Mouse (Mus musculus): ENCODE measurements at regions not wholly inside any gene's neighbourhood (a gene's known extent, or its start where the extent isn't known, plus 50 kb on each side); places are given as distances from the start of the nearest gene placed in this dataset.

DNA sequence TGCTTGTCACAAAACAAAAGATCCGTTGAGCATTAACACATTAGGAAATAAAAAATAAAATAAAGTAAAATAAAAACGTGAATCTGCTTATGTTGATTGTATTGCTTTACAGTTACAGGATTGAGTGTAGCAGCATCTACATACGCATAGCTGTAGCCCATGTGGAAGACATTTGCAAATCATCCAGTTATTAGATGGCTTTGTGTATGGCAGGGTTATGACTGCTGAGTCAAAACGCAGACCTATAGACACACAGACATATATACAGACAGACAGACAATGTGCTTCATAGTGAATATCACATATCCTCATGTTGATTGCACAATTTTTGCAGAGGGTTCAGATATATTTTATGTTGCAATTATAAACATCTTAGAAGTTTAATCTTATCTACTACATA is 64.5 kb downstream of the Gm11146 start:
- H3K27ac ChIP-seq (ENCODE audit: insufficient read depth, low read length) = no peak overlapping the region
- TF ChIP-seq POLR2A (IDR thresholded peaks at IDR 0.05; ENCODE audit: borderline replicate concordance, insufficient read depth, low read length) (no peak), CTCF (IDR thresholded peaks at IDR 0.05; ENCODE audit: borderline replicate concordance, insufficient read depth, low read depth, low read length) (no peak)
- WGBS = 69% methylated on average over 4 of the region's 4 CpGs
- no peaks in the 10 kb centered on the region for H3K4me1 ChIP-seq (ENCODE audit: control insufficient read depth, insufficient read depth, low read length)
- DNase-seq = no peak
- H3K4me3 ChIP-seq (replicated peaks; ENCODE audit: insufficient read depth, low read depth, low read length) = peak overlapping the region; percentile 67
- no peaks in the 10 kb centered on the region for H3K27me3 ChIP-seq (ENCODE audit: control insufficient read depth, insufficient read depth, low read length)

DNA sequence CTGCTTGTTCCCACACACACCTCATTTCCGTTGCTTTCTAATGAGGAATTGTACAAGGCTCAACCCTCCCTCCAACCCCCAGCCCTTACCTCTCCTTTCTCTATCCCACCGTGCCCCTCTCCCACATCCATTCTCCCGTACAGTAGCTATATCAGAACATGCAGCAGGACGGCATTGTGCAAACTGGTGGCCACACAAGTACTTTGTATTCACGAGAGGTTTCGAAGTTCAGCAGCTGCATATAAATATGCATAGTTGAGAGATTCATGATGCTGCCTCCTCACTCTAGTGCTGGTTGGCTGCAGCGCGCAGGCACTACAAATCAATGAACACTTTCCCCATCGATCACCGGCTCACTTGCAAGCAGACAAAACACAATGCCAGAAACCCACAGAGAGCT is 65.1 kb downstream of the Gm11146 start:
- no peaks in the 10 kb centered on the region for H3K4me1 ChIP-seq (ENCODE audit: control insufficient read depth, insufficient read depth, low read length)
- TF ChIP-seq CTCF (IDR thresholded peaks at IDR 0.05; ENCODE audit: borderline replicate concordance, insufficient read depth, low read depth, low read length) (no peak), POLR2A (IDR thresholded peaks at IDR 0.05; ENCODE audit: borderline replicate concordance, insufficient read depth, low read length) (no peak)
- whole genome bisulfite sequencing = 10% methylated on average over 10 of the region's 10 CpGs
- H3K27ac ChIP-seq (ENCODE audit: insufficient read depth, low read length) = no peak overlapping the region
- H3K4me3 ChIP-seq (replicated peaks; ENCODE audit: insufficient read depth, low read depth, low read length) = peak overlapping the region; percentile 67
- peak; percentile 23 to 46 for DNase-seq
- H3K27me3 ChIP-seq (ENCODE audit: control insufficient read depth, insufficient read depth, low read length) = no peaks in the 10 kb centered on the region

- TF ChIP-seq CTCF (IDR thresholded peaks at IDR 0.05; ENCODE audit: borderline replicate concordance, insufficient read depth, low read depth, low read length) = no peak
- TF ChIP-seq POLR2A (IDR thresholded peaks at IDR 0.05; ENCODE audit: borderline replicate concordance, insufficient read depth, low read length) = no peak
- Histone ChIP-seq H3K4me1 (ENCODE audit: control insufficient read depth, insufficient read depth, low read length) (no peaks in the 10 kb centered on the region), H3K27ac (ENCODE audit: insufficient read depth, low read length) (no peak overlapping the region), H3K27me3 (ENCODE audit: control insufficient read depth, insufficient read depth, low read length) (no peaks in the 10 kb centered on the region), H3K4me3 (replicated peaks; ENCODE audit: insufficient read depth, low read depth, low read length) (peak overlapping the region; percentile 67)
- peak in 1 of 2 experiments; percentile 15 for DNase-seq
- WGBS = 12% methylated on average over 6 of the region's 6 CpGs
Observed at GRCm38 (mm10) chr16:77536314-77536713, 65.6 kb downstream of the Gm11146 start.

DNA sequence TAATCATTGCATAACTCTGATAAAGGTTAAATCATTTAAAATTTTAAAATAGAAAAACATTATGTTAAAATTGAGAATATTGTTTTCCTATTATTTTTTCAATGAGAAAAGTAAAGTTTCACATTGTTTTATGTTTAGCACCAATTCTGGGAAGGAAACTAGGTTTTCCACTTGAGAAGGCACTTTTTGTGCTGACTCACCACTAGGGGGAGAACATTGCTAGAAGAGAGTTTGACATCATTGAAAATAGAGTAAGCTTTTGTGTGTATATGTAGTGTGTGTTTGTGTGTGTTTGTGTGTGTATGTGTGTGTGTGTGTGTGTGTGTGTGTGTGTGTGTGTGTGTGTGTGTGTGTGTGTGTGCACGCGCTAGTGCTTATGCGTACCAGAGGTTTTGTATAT is 66.9 kb downstream of the Gm11146 start:
- H3K4me3 ChIP-seq (replicated peaks; ENCODE audit: insufficient read depth, low read depth, low read length) = no peak overlapping the region
- H3K27ac ChIP-seq (ENCODE audit: insufficient read depth, low read length) = no peak overlapping the region
- 95% methylated on average over 3 of the region's 3 CpGs for WGBS
- no peaks in the 10 kb centered on the region for H3K27me3 ChIP-seq (ENCODE audit: control insufficient read depth, insufficient read depth, low read length)
- peak in 1 of 2 experiments; percentile 34 for DNase-seq
- TF ChIP-seq CTCF (IDR thresholded peaks at IDR 0.05; ENCODE audit: borderline replicate concordance, insufficient read depth, low read depth, low read length) (0 out of 2 replicates have a peak, but pooled peaks have one; percentile 23), POLR2A (IDR thresholded peaks at IDR 0.05; ENCODE audit: borderline replicate concordance, insufficient read depth, low read length) (no peak)
- no peaks in the 10 kb centered on the region for H3K4me1 ChIP-seq (ENCODE audit: control insufficient read depth, insufficient read depth, low read length)

DNA sequence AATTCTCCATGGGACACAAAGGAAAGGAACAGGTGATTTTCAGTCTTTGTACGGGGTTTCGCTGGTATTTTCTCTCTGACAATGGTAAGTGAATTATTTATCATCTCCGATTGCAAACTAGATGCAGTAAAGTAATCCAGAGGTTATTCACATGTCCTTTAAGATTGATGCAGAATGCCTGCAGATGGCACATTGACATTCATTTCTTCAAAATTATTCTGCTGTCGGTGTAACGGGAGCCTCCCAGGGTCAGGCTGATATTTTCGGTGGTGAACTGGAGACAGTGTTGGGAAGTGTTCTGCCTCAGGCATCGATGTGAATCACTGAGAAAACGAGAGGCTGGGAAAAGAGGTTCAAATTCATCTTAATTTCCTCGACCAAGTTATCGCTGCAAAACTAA is 70.3 kb downstream of the Gm11146 start:
- Histone ChIP-seq H3K27me3 (ENCODE audit: control insufficient read depth, insufficient read depth, low read length) (no peaks in the 10 kb centered on the region), H3K4me3 (replicated peaks; ENCODE audit: insufficient read depth, low read depth, low read length) (no peak overlapping the region), H3K4me1 (ENCODE audit: control insufficient read depth, insufficient read depth, low read length) (no peaks in the 10 kb centered on the region), H3K27ac (ENCODE audit: insufficient read depth, low read length) (no peak overlapping the region)
- TF ChIP-seq POLR2A (IDR thresholded peaks at IDR 0.05; ENCODE audit: borderline replicate concordance, insufficient read depth, low read length) (no peak), CTCF (IDR thresholded peaks at IDR 0.05; ENCODE audit: borderline replicate concordance, insufficient read depth, low read depth, low read length) (no peak)
- 88% methylated on average over 10 of the region's 10 CpGs for WGBS
- no peak for DNase-seq

DNA sequence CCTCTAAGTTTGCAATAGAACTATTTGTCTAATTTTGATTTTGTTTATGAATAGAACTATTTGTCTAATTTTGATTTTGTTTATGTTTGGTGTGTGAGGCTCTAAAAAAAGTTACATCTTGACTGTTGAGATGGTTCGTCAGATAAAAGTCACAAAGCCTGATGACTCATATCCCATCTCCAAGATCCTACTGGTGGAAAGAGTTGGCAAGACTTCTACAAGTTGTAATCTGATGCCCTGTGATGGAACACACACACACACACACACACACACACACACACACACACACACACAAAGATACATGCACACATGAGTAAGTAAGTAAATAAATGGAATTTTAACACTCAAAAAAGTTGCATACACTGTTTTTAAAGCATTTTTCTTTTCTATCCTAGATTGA is 73.9 kb downstream of the Gm11146 start:
- Histone ChIP-seq H3K27me3 (ENCODE audit: control insufficient read depth, insufficient read depth, low read length) (no peaks in the 10 kb centered on the region), H3K4me1 (ENCODE audit: control insufficient read depth, insufficient read depth, low read length) (no peaks in the 10 kb centered on the region), H3K27ac (ENCODE audit: insufficient read depth, low read length) (no peak overlapping the region), H3K4me3 (replicated peaks; ENCODE audit: insufficient read depth, low read depth, low read length) (no peak overlapping the region)
- no peak for TF ChIP-seq CTCF (IDR thresholded peaks at IDR 0.05; ENCODE audit: borderline replicate concordance, insufficient read depth, low read depth, low read length)
- TF ChIP-seq POLR2A (IDR thresholded peaks at IDR 0.05; ENCODE audit: borderline replicate concordance, insufficient read depth, low read length) = no peak
- WGBS = 64% methylated on average over 1 of the region's 1 CpGs
- no peak for DNase-seq

DNA sequence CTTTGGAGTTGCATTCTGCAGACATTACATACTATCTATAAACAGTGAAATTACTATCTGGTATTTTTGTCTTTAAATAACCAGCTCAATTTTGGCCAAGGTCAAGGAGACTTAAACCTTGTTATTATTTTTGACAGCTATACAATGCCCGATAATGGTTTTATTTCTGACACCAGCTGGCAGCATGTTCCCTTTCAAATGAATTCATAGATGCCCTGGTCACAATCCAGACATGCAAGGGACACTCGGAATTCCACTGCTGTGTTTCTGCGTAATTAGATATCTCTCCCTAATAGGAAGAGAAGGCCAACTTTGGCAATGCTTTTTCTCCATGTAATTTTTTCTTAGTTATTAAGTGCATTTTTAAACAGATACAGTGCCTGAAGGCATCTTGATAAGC is 87.3 kb downstream of the Gm11146 start:
- no peak for DNase-seq
- H3K4me3 ChIP-seq (replicated peaks; ENCODE audit: insufficient read depth, low read depth, low read length) = no peak overlapping the region
- no peaks in the 10 kb centered on the region for H3K27me3 ChIP-seq (ENCODE audit: control insufficient read depth, insufficient read depth, low read length)
- H3K27ac ChIP-seq (ENCODE audit: insufficient read depth, low read length) = no peak overlapping the region
- no peak for TF ChIP-seq CTCF (IDR thresholded peaks at IDR 0.05; ENCODE audit: borderline replicate concordance, insufficient read depth, low read depth, low read length)
- no peak for TF ChIP-seq POLR2A (IDR thresholded peaks at IDR 0.05; ENCODE audit: borderline replicate concordance, insufficient read depth, low read length)
- 17% methylated on average over 3 of the region's 3 CpGs for WGBS
- H3K4me1 ChIP-seq (ENCODE audit: control insufficient read depth, insufficient read depth, low read length) = no peaks in the 10 kb centered on the region

- H3K4me1 ChIP-seq (ENCODE audit: control insufficient read depth, insufficient read depth, low read length) = no peaks in the 10 kb centered on the region
Observed at GRCm38 (mm10) chr16:77503556-77503955, 98.3 kb downstream of the Gm11146 start.

More at GRCm38 (mm10) chr16:77503556-77503955, 98.3 kb downstream of the Gm11146 start:
- Histone ChIP-seq H3K27ac (ENCODE audit: insufficient read depth, low read length) (no peak overlapping the region), H3K4me3 (replicated peaks; ENCODE audit: insufficient read depth, low read depth, low read length) (no peak overlapping the region), H3K27me3 (ENCODE audit: control insufficient read depth, insufficient read depth, low read length) (no peaks in the 10 kb centered on the region)
- DNase-seq = no peak
- TF ChIP-seq POLR2A (IDR thresholded peaks at IDR 0.05; ENCODE audit: borderline replicate concordance, insufficient read depth, low read length) (no peak), CTCF (IDR thresholded peaks at IDR 0.05; ENCODE audit: borderline replicate concordance, insufficient read depth, low read depth, low read length) (no peak)
- WGBS = 64% methylated on average over 5 of the region's 5 CpGs
